ENCODE assay signal across 17 mouse cellular contexts in the genomic region with DNA sequence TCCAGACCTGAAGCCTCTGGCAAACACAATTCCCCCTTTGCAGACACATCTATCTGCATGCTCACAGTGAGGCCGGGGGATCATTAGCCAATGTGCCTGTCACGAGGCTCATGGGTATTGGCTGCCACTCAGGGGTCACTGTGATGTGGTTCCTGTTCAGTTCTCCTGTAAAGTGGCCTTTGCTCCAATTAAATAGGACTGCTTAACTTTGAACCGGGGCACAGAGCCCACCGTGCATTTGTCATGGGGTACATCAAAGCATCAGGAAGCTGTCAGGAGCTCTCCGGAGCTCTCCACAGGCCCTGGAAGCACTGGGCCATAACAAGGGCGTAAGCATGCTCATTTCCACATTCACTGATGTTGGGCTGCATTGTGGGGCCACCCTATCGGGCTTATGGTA. TPM values are rescaled to one million over a fixed set of nuclear protein-coding genes. Genes with fewer than 3 reads are reported as not detected.
DNase-seq lines count a peak whose midpoint lies in the region; ATAC-seq lines count a peak whose summit lies in the region.
"Had no signal": no experiment of that assay in that cellular context is flagged by ENCODE, and none has a peak within 500 bp of the region (broad histone marks: within the 10 kb centered on the region; RNA-seq: fewer than 3 reads in every experiment).

No protein-coding gene starts in this region.

- H3K4me2 ChIP-seq in intestine, embryonic 16.5 days (ENCODE audit: low read depth, low read length), result no peak overlapping the region
- no peak overlapping the region for H3K4me2 ChIP-seq in intestine, embryonic 15.5 days (replicated peaks)
- H3K4me2 ChIP-seq in kidney, embryonic 15.5 days, result no peak overlapping the region
- H3K4me2 ChIP-seq in midbrain, embryonic 15.5 days, result no peak overlapping the region
- H3K4me2 ChIP-seq: forebrain, embryonic 15.5 days; lung, embryonic 14.5 days; neural tube, embryonic 13.5 days had no signal

- 30% methylated on average over 7 of the region's 7 CpGs for WGBS in intestine, embryonic 16.5 days
- WGBS in intestine, embryonic 15.5 days, result 29% methylated on average over 7 of the region's 7 CpGs
- WGBS in kidney, embryonic 15.5 days, result 14% methylated on average over 7 of the region's 7 CpGs
- WGBS in midbrain, embryonic 15.5 days, result 14% methylated on average over 7 of the region's 7 CpGs

- no peaks in the 10 kb centered on the region for H3K36me3 ChIP-seq in intestine, embryonic 16.5 days (ENCODE audit: control insufficient read depth, insufficient read depth, low read length)
- no peaks in the 10 kb centered on the region for H3K36me3 ChIP-seq in intestine, embryonic 15.5 days
- H3K36me3 ChIP-seq in kidney, embryonic 15.5 days, result no peaks in the 10 kb centered on the region
- no peaks in the 10 kb centered on the region for H3K36me3 ChIP-seq in midbrain, embryonic 15.5 days (replicated peaks)
- H3K36me3 ChIP-seq: forebrain, embryonic 15.5 days; G1E; neural tube, embryonic 13.5 days had no signal

- no peak overlapping the region for H3K4me3 ChIP-seq in intestine, embryonic 16.5 days (ENCODE audit: low read length)
- H3K4me3 ChIP-seq in intestine, embryonic 15.5 days (replicated peaks), result no peak overlapping the region
- no peak overlapping the region for H3K4me3 ChIP-seq in kidney, embryonic 15.5 days (replicated peaks)
- H3K4me3 ChIP-seq in midbrain, embryonic 15.5 days, result no peak overlapping the region
- H3K4me3 ChIP-seq: forebrain, embryonic 15.5 days; neural tube, embryonic 13.5 days had no signal

- H3K9me3 ChIP-seq in intestine, embryonic 16.5 days (ENCODE audit: control insufficient read depth, low read length), result no peaks in the 10 kb centered on the region
- H3K9me3 ChIP-seq in intestine, embryonic 15.5 days, result no peaks in the 10 kb centered on the region
- no peaks in the 10 kb centered on the region for H3K9me3 ChIP-seq in kidney, embryonic 15.5 days (replicated peaks)
- no peaks in the 10 kb centered on the region for H3K9me3 ChIP-seq in midbrain, embryonic 15.5 days
- H3K9me3 ChIP-seq: forebrain, embryonic 15.5 days; neural tube, embryonic 13.5 days had no signal

- H3K27ac ChIP-seq in intestine, embryonic 16.5 days (ENCODE audit: low read length), result no peak overlapping the region
- H3K27ac ChIP-seq in intestine, embryonic 15.5 days, result no peak overlapping the region
- 0 out of 2 replicates have a peak overlapping the region, but pooled peaks have one; percentile 5 for H3K27ac ChIP-seq in kidney, embryonic 15.5 days
- 0 out of 2 replicates have a peak overlapping the region, but pooled peaks have one; percentile 28 for H3K27ac ChIP-seq in midbrain, embryonic 15.5 days
- H3K27ac ChIP-seq: forebrain, embryonic 15.5 days; neural tube, embryonic 13.5 days had no signal

- 0 out of 2 replicates have a peak, but pooled peaks cover 4% of the 10 kb centered on the region for H3K4me1 ChIP-seq in intestine, embryonic 16.5 days (ENCODE audit: control insufficient read depth, insufficient read depth, low read length)
- H3K4me1 ChIP-seq in intestine, embryonic 15.5 days (replicated peaks), result 0 out of 2 replicates have a peak, but pooled peaks cover 4% of the 10 kb centered on the region
- H3K4me1 ChIP-seq in kidney, embryonic 15.5 days, result peaks cover 23% of the 10 kb centered on the region
- peaks cover 10% of the 10 kb centered on the region for H3K4me1 ChIP-seq in midbrain, embryonic 15.5 days
- H3K4me1 ChIP-seq: forebrain, embryonic 15.5 days had no signal

- H3K9ac ChIP-seq in intestine, embryonic 16.5 days (ENCODE audit: low read depth, low read length), result peak overlapping the region; percentile 35; the same call in 1 of the 2 replicates
- H3K9ac ChIP-seq in intestine, embryonic 15.5 days, result no peak overlapping the region
- no peak overlapping the region for H3K9ac ChIP-seq in kidney, embryonic 15.5 days
- H3K9ac ChIP-seq in midbrain, embryonic 15.5 days, result no peak overlapping the region
- H3K9ac ChIP-seq: forebrain, embryonic 15.5 days; lung, embryonic 14.5 days; neural tube, embryonic 13.5 days had no signal

- no peaks in the 10 kb centered on the region for H3K27me3 ChIP-seq in intestine, embryonic 16.5 days (replicated peaks; ENCODE audit: control insufficient read depth, insufficient read depth, low read length)
- H3K27me3 ChIP-seq in intestine, embryonic 15.5 days (replicated peaks), result no peaks in the 10 kb centered on the region
- H3K27me3 ChIP-seq in kidney, embryonic 15.5 days, result no peaks in the 10 kb centered on the region
- no peaks in the 10 kb centered on the region for H3K27me3 ChIP-seq in midbrain, embryonic 15.5 days (replicated peaks)
- H3K27me3 ChIP-seq: forebrain, embryonic 15.5 days; neural tube, embryonic 13.5 days had no signal

- DNase-seq in embryo, embryonic 9.5 days (ENCODE audit: extremely low spot score), result peak; percentile 31
- DNase-seq in right cerebral cortex, postnatal 25 days, result no peak
- no peak for DNase-seq in T-cell, adult 2 months (ENCODE audit: low spot score)
- DNase-seq: adrenal gland, postnatal 25 days; gastrocnemius, postnatal 10 days; heart, postnatal 36 days; lung, embryonic 14.5 days; right cerebral cortex, adult 18-20 months; thymus, postnatal 4 days had no signal

- ATAC-seq in intestine, embryonic 16.5 days, result no peak
- no peak for ATAC-seq in intestine, embryonic 15.5 days
- ATAC-seq in kidney, embryonic 15.5 days (replicated peaks; ENCODE audit: low FRiP score), result no peak
- ATAC-seq in midbrain, embryonic 15.5 days (replicated peaks), result no peak
- ATAC-seq: forebrain, embryonic 15.5 days had no signal

RNA-seq across cellular contexts. Expression of gene Ntpcr, which starts 13.2 kb away (rescaled TPM):
- 30.8 and 32.9 TPM in 2 replicates for polyA plus RNA-seq in intestine, embryonic 16.5 days (2015; fragmentation: Nextera tagmentation; extraction: Ambion mirVana)
- 27.7 and 31.2 TPM in 2 replicates for polyA plus RNA-seq in intestine, embryonic 15.5 days (2015; fragmentation: Nextera tagmentation; extraction: Ambion mirVana)
- 23.1 and 28.7 TPM in 2 replicates for polyA plus RNA-seq in kidney, embryonic 15.5 days (2015; fragmentation: Nextera tagmentation; extraction: Ambion mirVana)
- 29.8 and 30.8 TPM in 2 replicates for polyA plus RNA-seq in midbrain, embryonic 15.5 days (2015; fragmentation: Nextera tagmentation; extraction: Ambion mirVana)
- polyA plus RNA-seq: G1E had no signal

RNA-seq across cellular contexts. Expression of gene Map10, which starts 47.0 kb away (rescaled TPM):
- polyA plus RNA-seq in intestine, embryonic 16.5 days (2015; fragmentation: Nextera tagmentation; extraction: Ambion mirVana), result 3.5 and 3.7 TPM in 2 replicates
- 4.7 and 4.9 TPM in 2 replicates for polyA plus RNA-seq in intestine, embryonic 15.5 days (2015; fragmentation: Nextera tagmentation; extraction: Ambion mirVana)
- polyA plus RNA-seq in kidney, embryonic 15.5 days (2015; fragmentation: Nextera tagmentation; extraction: Ambion mirVana), result 6.1 and 7.1 TPM in 2 replicates
- 8.9 and 9.3 TPM in 2 replicates for polyA plus RNA-seq in midbrain, embryonic 15.5 days (2015; fragmentation: Nextera tagmentation; extraction: Ambion mirVana)
- polyA plus RNA-seq: C2C12, G1E had no signal

Comparison
In these comparisons a context has a peak if more than half of its experiments do, and no peak if none do; other contexts are left out.
1. H3K27ac ChIP-seq: peak in kidney, embryonic 15.5 days (single experiment) and midbrain, embryonic 15.5 days (single experiment); none in intestine, embryonic 16.5 days (single experiment) and intestine, embryonic 15.5 days (single experiment).